Mouse (Mus musculus) stomach, postnatal 0 days (tissue): ENCODE results near the gene Atp5b.

Experiments used
- CTCF ChIP-seq: IDR thresholded peaks from 2 replicates; pipeline ENCODE4 v1.5.1; 2016; ENCODE audit warnings: antibody characterized with exemption, low read depth, mild to moderate bottlenecking, moderate library complexity
- EP300 ChIP-seq: optimal IDR thresholded peaks from 2 replicates; pipeline ENCODE3; 2016; ENCODE audit warnings: antibody characterized with exemption

DNA sequence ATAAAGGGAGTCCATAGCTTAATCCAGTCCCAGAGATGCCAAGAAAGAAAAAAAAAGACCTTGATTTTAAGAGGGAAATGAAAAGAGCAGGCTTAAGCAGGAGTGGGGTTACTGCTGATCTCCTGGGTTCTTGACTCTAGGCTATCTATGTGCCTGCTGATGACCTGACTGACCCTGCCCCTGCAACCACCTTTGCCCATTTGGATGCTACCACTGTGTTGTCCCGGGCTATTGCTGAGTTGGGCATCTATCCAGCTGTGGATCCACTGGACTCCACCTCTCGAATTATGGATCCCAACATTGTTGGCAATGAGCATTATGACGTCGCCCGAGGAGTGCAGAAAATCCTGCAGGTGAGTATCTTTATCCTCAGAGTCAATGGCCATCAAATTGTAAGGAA, 5.1 kb downstream of the Atp5b start:
- TF ChIP-seq EP300 (no peak), CTCF (no peak)
